Mouse (Mus musculus) heart, adult 2 months (tissue): ENCODE data around the gene Clk1. TPM values are rescaled to one million over a fixed set of nuclear protein-coding genes. Genes with fewer than 3 reads are reported as not detected.

ENCODE experiments used
- DNase-seq, 2 experiments: peaks; one replicate each; pipeline ENCODE4 v3.0.0; 2021
- H3K27ac ChIP-seq: fragments of 200-600 bp; 2 replicates; pipeline ENCODE4 v1.8.1; 2022
- H3K27me3 ChIP-seq: fragments of 200-500 bp; 2 replicates; pipeline ENCODE4 v1.6.1; 2012; ENCODE audit warnings: mild to moderate bottlenecking, low read length, inconsistent platforms, mixed read lengths; ENCODE audit not compliant: control insufficient read depth, insufficient read depth
- H3K36me3 ChIP-seq: fragments of 200-500 bp; 2 replicates; pipeline ENCODE4 v1.6.1; 2012; ENCODE audit warnings: low read length, inconsistent platforms; ENCODE audit not compliant: control insufficient read depth, insufficient read depth
- H3K4me1 ChIP-seq: fragments of 200-500 bp; 2 replicates; pipeline ENCODE4 v1.6.1; 2011; ENCODE audit warnings: low read length; ENCODE audit not compliant: control insufficient read depth, insufficient read depth
- H3K4me3 ChIP-seq: fragments of 200-600 bp; 2 replicates; pipeline ENCODE4 v1.8.1; 2022
- H3K79me2 ChIP-seq: fragments of 200-500 bp; replicated peaks from 2 replicates; pipeline ENCODE4 v1.6.1; 2012; ENCODE audit warnings: mild to moderate bottlenecking, inconsistent platforms, low read length, moderate library complexity, mixed read lengths; ENCODE audit not compliant: control insufficient read depth, insufficient read depth
- H3K9ac ChIP-seq: fragments of 200-500 bp; 2 replicates; pipeline ENCODE4 v1.6.1; 2012; ENCODE audit warnings: low read depth, mild to moderate bottlenecking, control low read depth, inconsistent platforms, low read length, mixed read lengths
- CTCF ChIP-seq: fragments of 200-600 bp; IDR thresholded peaks from 2 replicates; pipeline ENCODE4 v1.8.1; 2022; ENCODE audit warnings: antibody characterized with exemption, mild to moderate bottlenecking, moderate library complexity
- EP300 ChIP-seq: fragments of 200-500 bp; IDR thresholded peaks from 2 replicates; pipeline ENCODE4 v1.6.1; 2011; ENCODE audit warnings: low read depth, low read length, control low read depth; ENCODE audit not compliant: insufficient read depth
- POLR2A ChIP-seq: fragments of 200-500 bp; IDR thresholded peaks from 2 replicates; pipeline ENCODE4 v1.6.1; 2011; ENCODE audit warnings: mild to moderate bottlenecking, low read depth, low read length, control low read depth; ENCODE audit not compliant: insufficient read depth
- WGBS: fragments of 180-500 bp; shearing (Covaris S2); methylation state at CpG from one replicate; pipeline ENCODE4 v1.1.7; 2018; 5-methylcytosine and 5-hydroxymethylcytosine counted together
- intact Hi-C: fragments of 180-260 bp; cut with DNase I; formaldehyde crosslinking; loops from one replicate; pipeline ENCODE4 v1.15.1; 2025
- polyA plus RNA-seq: library from polyadenylated mRNA; depleted of rRNA; stranded (reverse); fragments of >200 nt; gene quantifications from 2 replicates; pipeline ENCODE4 v1.2.3, GENCODE M21; 2012; rRNA removed
- total RNA-seq, 2 experiments: library from RNA; stranded (reverse); gene quantifications; 2 replicates each; pipeline ENCODE4 v1.2.3; 2021

Clk1 gene
- total and polyA plus RNA-seq, 3 experiments, result 43.3 to 50.4 (median 50.2) TPM

DNA sequence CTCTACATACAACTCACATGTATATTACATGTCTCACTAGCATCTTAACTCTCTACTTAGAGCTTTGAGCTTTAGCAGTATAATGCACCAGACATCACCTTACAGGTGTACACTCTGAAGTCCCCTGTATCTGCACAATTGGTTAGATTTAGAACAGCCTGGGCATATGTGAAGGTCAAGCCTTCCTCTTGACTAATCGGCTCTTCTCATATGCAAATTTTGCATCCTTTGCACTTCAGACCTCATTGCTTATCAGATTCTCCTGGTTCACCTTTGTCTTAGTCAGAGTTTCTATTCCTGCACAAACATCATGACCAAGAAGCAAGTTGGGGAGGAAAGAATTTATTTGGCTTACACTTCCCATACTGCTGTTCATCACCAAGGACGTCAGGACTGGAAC, 54.1 kb downstream of the Clk1 start:
- 0 out of 2 replicates have a peak, but pooled peaks cover 1% of the 10 kb centered on the region for H3K4me1 ChIP-seq
- H3K4me3 ChIP-seq, result no peak overlapping the region
- H3K9ac ChIP-seq, result no peak overlapping the region
- 67% methylated on average over 2 of the region's 2 CpGs for WGBS
- H3K36me3 ChIP-seq, result no peaks in the 10 kb centered on the region
- no peak overlapping the region for H3K27ac ChIP-seq
- TF ChIP-seq CTCF, result no peak
- TF ChIP-seq POLR2A, result no peak
- TF ChIP-seq EP300, result no peak
- no peaks in the 10 kb centered on the region for H3K27me3 ChIP-seq
- H3K79me2 ChIP-seq, result no peaks in the 10 kb centered on the region
- DNase-seq, result no peak
- intact Hi-C loops, result no loop called here

DNA sequence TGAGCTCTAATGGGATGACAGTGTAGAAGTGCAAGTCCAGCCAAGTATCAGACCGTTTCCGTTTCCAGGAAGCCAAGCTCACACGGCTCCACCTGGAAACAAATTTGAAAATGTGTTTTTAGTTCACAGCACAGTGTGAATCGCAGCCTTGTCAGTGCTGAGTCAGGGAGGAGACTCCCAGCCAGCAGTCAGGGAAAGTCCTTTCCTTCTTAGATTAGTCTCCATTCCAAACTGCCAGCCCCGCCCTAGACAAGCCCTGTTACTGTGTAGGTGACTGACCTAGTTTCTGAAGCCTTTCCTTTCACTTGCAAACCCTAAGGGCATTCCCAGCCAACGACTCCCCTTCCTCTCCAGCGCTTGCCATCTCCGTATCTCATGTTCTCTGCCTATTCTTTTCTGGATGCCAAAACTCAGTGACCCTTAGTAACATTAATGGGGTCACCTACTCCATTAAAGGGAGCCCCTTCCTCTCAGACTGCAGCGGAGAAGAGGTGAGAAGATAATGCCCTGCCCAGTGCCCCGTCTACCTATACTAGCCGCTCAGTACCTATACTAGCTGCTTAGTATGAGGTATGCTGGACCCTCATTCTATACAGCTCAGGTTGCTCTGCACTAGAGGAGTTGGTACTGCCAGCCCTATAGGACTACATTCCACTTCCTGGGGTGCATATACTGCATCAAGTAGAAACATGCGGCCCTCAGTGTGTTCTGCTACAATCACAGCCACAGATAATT, 57.0 kb downstream of the Clk1 start:
- intact Hi-C loops, result no loop called here
- WGBS, result 58% methylated on average over 12 of the region's 12 CpGs

DNA sequence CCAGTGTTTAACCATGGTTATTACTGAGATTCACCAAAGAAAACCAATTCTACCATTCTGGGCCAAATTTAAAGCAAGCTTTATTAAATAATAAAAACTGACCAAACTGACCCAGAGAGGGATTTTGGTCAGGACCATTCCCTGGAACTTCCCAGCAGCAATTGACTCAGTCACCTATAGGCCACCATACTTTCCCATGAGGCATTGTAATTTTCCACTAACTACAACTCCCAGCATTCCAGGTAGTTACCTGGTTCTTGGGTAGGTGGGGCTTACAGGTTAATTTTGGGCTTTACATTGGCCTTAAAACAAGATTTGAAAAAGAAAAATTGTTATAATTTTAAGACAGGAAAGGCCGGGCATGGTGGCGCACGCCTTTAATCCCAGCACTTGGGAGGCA, 58.0 kb downstream of the Clk1 start:
- no peaks in the 10 kb centered on the region for H3K36me3 ChIP-seq
- no peak for DNase-seq
- H3K9ac ChIP-seq, result no peak overlapping the region
- H3K27me3 ChIP-seq, result no peaks in the 10 kb centered on the region
- no peaks in the 10 kb centered on the region for H3K79me2 ChIP-seq
- intact Hi-C loops, result no loop called here
- no peak overlapping the region for H3K27ac ChIP-seq
- WGBS, result 96% methylated on average over 3 of the region's 3 CpGs
- no peak for TF ChIP-seq POLR2A
- TF ChIP-seq CTCF, result no peak
- no peak for TF ChIP-seq EP300
- no peak overlapping the region for H3K4me3 ChIP-seq
- H3K4me1 ChIP-seq, result 0 out of 2 replicates have a peak, but pooled peaks cover 1% of the 10 kb centered on the region

More for the DNA sequence above, 57.0 kb downstream of the Clk1 start:
- no peaks in the 10 kb centered on the region for H3K27me3 ChIP-seq
- H3K27ac ChIP-seq, result no peak overlapping the region
- no peak overlapping the region for H3K4me3 ChIP-seq
- H3K4me1 ChIP-seq, result 0 out of 2 replicates have a peak, but pooled peaks cover 1% of the 10 kb centered on the region
- H3K9ac ChIP-seq, result no peak overlapping the region
- DNase-seq, result no peak
- H3K36me3 ChIP-seq, result no peaks in the 10 kb centered on the region
- TF ChIP-seq POLR2A, result no peak
- TF ChIP-seq CTCF, result no peak
- no peak for TF ChIP-seq EP300
- H3K79me2 ChIP-seq, result no peaks in the 10 kb centered on the region

DNA sequence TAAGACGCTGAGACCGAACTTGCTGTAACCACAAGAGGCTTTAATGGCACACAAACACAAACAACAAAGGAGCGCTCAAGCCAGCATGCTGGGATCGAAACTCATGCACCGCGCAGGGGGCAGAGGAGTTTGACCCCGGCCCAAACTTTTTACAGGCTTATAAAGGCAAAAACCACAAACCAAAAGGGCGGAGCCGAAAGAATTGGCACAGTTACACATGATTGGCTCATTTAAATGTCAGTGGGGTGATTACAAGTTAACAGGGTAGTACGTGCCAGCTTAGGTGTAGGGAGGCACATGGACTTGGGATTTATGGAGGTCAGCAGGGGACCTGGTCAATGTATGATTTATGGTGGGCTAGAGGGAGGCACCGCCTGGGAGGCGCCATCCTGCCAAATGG, 59.3 kb downstream of the Clk1 start:
- Histone ChIP-seq H3K27ac (no peak overlapping the region), H3K36me3 (no peaks in the 10 kb centered on the region), H3K4me1 (0 out of 2 replicates have a peak, but pooled peaks cover 1% of the 10 kb centered on the region), H3K79me2 (no peaks in the 10 kb centered on the region), H3K4me3 (no peak overlapping the region), H3K27me3 (no peaks in the 10 kb centered on the region), H3K9ac (no peak overlapping the region)
- TF ChIP-seq EP300 (no peak), CTCF (no peak), POLR2A (no peak)
- 93% methylated on average over 12 of the region's 12 CpGs for WGBS
- DNase-seq, result no peak
- intact Hi-C loops, result no loop called here

DNA sequence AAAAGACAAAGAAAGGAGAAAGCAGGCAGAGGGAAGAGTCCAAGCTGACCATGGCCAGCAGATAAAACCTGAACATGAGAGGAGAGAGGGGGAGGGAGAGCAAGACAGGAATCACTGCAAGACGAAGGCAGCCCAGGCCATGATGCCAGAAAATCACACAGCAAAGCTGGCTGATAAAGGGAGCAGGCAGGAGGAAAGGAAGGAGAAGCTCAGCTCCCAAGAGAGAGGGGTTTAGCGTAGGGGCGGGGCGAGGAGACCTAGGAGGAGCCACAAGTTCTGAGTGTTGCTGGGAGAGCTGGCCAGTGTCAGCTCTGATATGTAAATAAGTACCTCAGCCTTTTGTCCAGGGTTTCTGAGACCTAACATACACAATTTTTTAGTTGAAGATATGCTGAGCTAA, 61.6 kb downstream of the Clk1 start:
- no peaks in the 10 kb centered on the region for H3K27me3 ChIP-seq
- no peak overlapping the region for H3K4me3 ChIP-seq
- 38% methylated on average over 4 of the region's 4 CpGs for WGBS
- 0 out of 2 replicates have a peak, but pooled peaks cover 1% of the 10 kb centered on the region for H3K4me1 ChIP-seq
- no peaks in the 10 kb centered on the region for H3K79me2 ChIP-seq
- no peak for DNase-seq
- intact Hi-C loops, result no loop called here
- TF ChIP-seq CTCF, result no peak
- TF ChIP-seq POLR2A, result no peak
- no peak for TF ChIP-seq EP300
- H3K9ac ChIP-seq, result no peak overlapping the region
- H3K27ac ChIP-seq, result no peak overlapping the region
- no peaks in the 10 kb centered on the region for H3K36me3 ChIP-seq

Other genes with a start within 250 kb of the Clk1 start
- gene Aox4, start 213.7 kb downstream of the Clk1 start, total RNA-seq, result not detected
- gene Aox4, start 213.7 kb downstream of the Clk1 start, polyA plus RNA-seq, result not detected in 2 replicates
- gene Aox2, start 145.7 kb downstream of the Clk1 start, total RNA-seq, result not detected
- gene Aox2, start 145.7 kb downstream of the Clk1 start, polyA plus RNA-seq, result not detected in 2 replicates
- gene Bzw1, start 31.2 kb downstream of the Clk1 start, total RNA-seq, result 10 to 100 TPM; 62.6 to 70.7 TPM
- 14.5 and 28.6 TPM in 2 replicates for gene Bzw1, start 31.2 kb downstream of the Clk1 start, polyA plus RNA-seq
- 1 to 10 TPM; 9.1 to 9.4 TPM for gene Nif3l1, start 21.1 kb upstream of the Clk1 start, total RNA-seq
- gene Nif3l1, start 21.1 kb upstream of the Clk1 start, polyA plus RNA-seq, result 14.5 and 25.7 TPM in 2 replicates
- gene Ppil3, start 21.4 kb upstream of the Clk1 start, total RNA-seq, result 10 to 100 TPM; 17.5 to 19.6 TPM
- 18.3 and 23.2 TPM in 2 replicates for gene Ppil3, start 21.4 kb upstream of the Clk1 start, polyA plus RNA-seq
- gene Orc2, start 81.0 kb upstream of the Clk1 start, total RNA-seq, result 10 to 100 TPM in 1 of 2 experiments, 1 to 10 TPM in 1; 8.8 to 10.2 TPM
- gene Orc2, start 81.0 kb upstream of the Clk1 start, polyA plus RNA-seq, result 4.0 and 5.4 TPM in 2 replicates
- 10 to 100 TPM; 15.5 to 16.8 TPM for gene Fam126b, start 162.3 kb upstream of the Clk1 start, total RNA-seq
- gene Fam126b, start 162.3 kb upstream of the Clk1 start, polyA plus RNA-seq, result 1.4 and 3.1 TPM in 2 replicates
- gene Ndufb3, start 162.3 kb upstream of the Clk1 start, total RNA-seq, result 100 to 1,000 TPM; 278 to 322 TPM
- 201 and 372 TPM in 2 replicates for gene Ndufb3, start 162.3 kb upstream of the Clk1 start, polyA plus RNA-seq